ENCODE assay signal across 17 mouse cellular contexts in genomic region chr9:117029953-117030352, GRCm38 (mm10).
DNase-seq lines count a peak whose midpoint lies in the region; ATAC-seq and TF ChIP-seq lines count a peak whose summit lies in the region.
"Had no signal": no experiment of that assay in that cellular context is flagged by ENCODE, and none has a peak within 500 bp of the region (broad histone marks: within the 10 kb centered on the region; RNA-seq: fewer than 3 reads in every experiment).

No protein-coding gene starts in this region.

- H3K4me3 ChIP-seq in gastrocnemius, adult 2 months, result no peak overlapping the region
- no peak overlapping the region for H3K4me3 ChIP-seq in kidney, embryonic 15.5 days (replicated peaks)
- no peak overlapping the region for H3K4me3 ChIP-seq in neural tube, embryonic 13.5 days
- H3K4me3 ChIP-seq in hindbrain, embryonic 16.5 days (ENCODE audit: low read length), result no peak overlapping the region
- H3K4me3 ChIP-seq: embryonic facial prominence, embryonic 15.5 days; forebrain, embryonic 15.5 days; midbrain, embryonic 12.5 days; neural tube, embryonic 12.5 days had no signal

- no peak for ATAC-seq in kidney, embryonic 15.5 days (replicated peaks; ENCODE audit: low FRiP score)
- ATAC-seq in neural tube, embryonic 13.5 days (ENCODE audit: low read depth), result no peak
- no peak for ATAC-seq in hindbrain, embryonic 16.5 days
- ATAC-seq: forebrain, embryonic 15.5 days had no signal

- intact Hi-C loops in gastrocnemius, adult 2 months (cut with DNase I), result no loop called here

- peak overlapping the region; percentile 78 for H3K27ac ChIP-seq in gastrocnemius, adult 2 months
- H3K27ac ChIP-seq in kidney, embryonic 15.5 days, result peak overlapping the region; percentile 82
- peak overlapping the region; percentile 20; the same call in 1 of the 2 replicates for H3K27ac ChIP-seq in neural tube, embryonic 13.5 days (replicated peaks)
- H3K27ac ChIP-seq in hindbrain, embryonic 16.5 days (ENCODE audit: low read depth, low read length), result no peak overlapping the region
- H3K27ac ChIP-seq: embryonic facial prominence, embryonic 15.5 days; forebrain, embryonic 15.5 days; midbrain, embryonic 12.5 days; neural tube, embryonic 12.5 days had no signal

- H3K4me2 ChIP-seq in kidney, embryonic 15.5 days, result no peak overlapping the region
- no peak overlapping the region for H3K4me2 ChIP-seq in neural tube, embryonic 13.5 days
- no peak overlapping the region for H3K4me2 ChIP-seq in hindbrain, embryonic 16.5 days (ENCODE audit: low read length)
- H3K4me2 ChIP-seq: embryonic facial prominence, embryonic 15.5 days; forebrain, embryonic 15.5 days; midbrain, embryonic 12.5 days; neural tube, embryonic 12.5 days had no signal

- H3K27me3 ChIP-seq in kidney, embryonic 15.5 days, result no peaks in the 10 kb centered on the region
- no peaks in the 10 kb centered on the region for H3K27me3 ChIP-seq in neural tube, embryonic 13.5 days
- H3K27me3 ChIP-seq in hindbrain, embryonic 16.5 days (replicated peaks; ENCODE audit: control insufficient read depth, insufficient read depth, low read length), result no peaks in the 10 kb centered on the region
- H3K27me3 ChIP-seq: embryonic facial prominence, embryonic 15.5 days; forebrain, embryonic 15.5 days; midbrain, embryonic 12.5 days; neural tube, embryonic 12.5 days had no signal

- no peak for TF ChIP-seq CTCF in gastrocnemius, adult 2 months (IDR thresholded peaks at IDR 0.05)

- H3K4me1 ChIP-seq in kidney, embryonic 15.5 days, result peaks cover 24% of the 10 kb centered on the region
- peaks cover 14% of the 10 kb centered on the region for H3K4me1 ChIP-seq in neural tube, embryonic 13.5 days (replicated peaks)
- no peaks in the 10 kb centered on the region; the same call in none of the 2 replicates for H3K4me1 ChIP-seq in hindbrain, embryonic 16.5 days (ENCODE audit: control insufficient read depth, insufficient read depth, low read depth, low read length)
- H3K4me1 ChIP-seq: midbrain, embryonic 12.5 days; neural tube, embryonic 12.5 days had no signal

- no peak overlapping the region for H3K9ac ChIP-seq in kidney, embryonic 15.5 days
- H3K9ac ChIP-seq in neural tube, embryonic 13.5 days, result no peak overlapping the region
- H3K9ac ChIP-seq in hindbrain, embryonic 16.5 days (ENCODE audit: low read depth, low read length), result no peak overlapping the region
- H3K9ac ChIP-seq: embryonic facial prominence, embryonic 15.5 days; forebrain, embryonic 15.5 days; midbrain, embryonic 12.5 days; neural tube, embryonic 12.5 days had no signal

- H3K36me3 ChIP-seq in kidney, embryonic 15.5 days, result no peaks in the 10 kb centered on the region
- H3K36me3 ChIP-seq in neural tube, embryonic 13.5 days, result no peaks in the 10 kb centered on the region
- no peaks in the 10 kb centered on the region for H3K36me3 ChIP-seq in hindbrain, embryonic 16.5 days (ENCODE audit: control insufficient read depth, insufficient read depth, low read length)
- H3K36me3 ChIP-seq: embryonic facial prominence, embryonic 15.5 days; forebrain, embryonic 15.5 days; midbrain, embryonic 12.5 days; neural tube, embryonic 12.5 days had no signal

- H3K9me3 ChIP-seq in kidney, embryonic 15.5 days (replicated peaks), result no peaks in the 10 kb centered on the region
- no peaks in the 10 kb centered on the region for H3K9me3 ChIP-seq in neural tube, embryonic 13.5 days
- H3K9me3 ChIP-seq in hindbrain, embryonic 16.5 days (ENCODE audit: control insufficient read depth, low read length), result no peaks in the 10 kb centered on the region
- H3K9me3 ChIP-seq: embryonic facial prominence, embryonic 15.5 days; forebrain, embryonic 15.5 days; midbrain, embryonic 12.5 days; neural tube, embryonic 12.5 days had no signal

- 40% methylated on average over 1 of the region's 1 CpGs for WGBS in kidney, embryonic 15.5 days
- 74% methylated on average over 1 of the region's 1 CpGs for WGBS in neural tube, embryonic 13.5 days
- 57% methylated on average over 1 of the region's 1 CpGs for WGBS in hindbrain, embryonic 16.5 days

- DNase-seq in gastrocnemius, adult 2 months, result no peak
- DNase-seq in gastrocnemius, adult 18-20 months (ENCODE audit: low spot score), result no peak
- DNase-seq in kidney, postnatal 14 days, result no peak
- no peak for DNase-seq in neural tube, embryonic 10.5 days (ENCODE audit: extremely low spot score, low spot score)
- no peak for DNase-seq in left cerebral cortex, adult 8-10 months (ENCODE audit: low spot score in 2 of 2)
- DNase-seq: adrenal gland, postnatal 10 days; cerebellum, postnatal 36 days; gastrocnemius, postnatal 36 days; layer of hippocampus, adult 9-11 months; right cerebral cortex, adult 18-20 months had no signal
